Mouse (Mus musculus): ENCODE data around the gene Zfp750.
A peak's percentile ranks its signal among the peaks of the same experiment; 100 is the strongest.

Gene Zfp750

DNA sequence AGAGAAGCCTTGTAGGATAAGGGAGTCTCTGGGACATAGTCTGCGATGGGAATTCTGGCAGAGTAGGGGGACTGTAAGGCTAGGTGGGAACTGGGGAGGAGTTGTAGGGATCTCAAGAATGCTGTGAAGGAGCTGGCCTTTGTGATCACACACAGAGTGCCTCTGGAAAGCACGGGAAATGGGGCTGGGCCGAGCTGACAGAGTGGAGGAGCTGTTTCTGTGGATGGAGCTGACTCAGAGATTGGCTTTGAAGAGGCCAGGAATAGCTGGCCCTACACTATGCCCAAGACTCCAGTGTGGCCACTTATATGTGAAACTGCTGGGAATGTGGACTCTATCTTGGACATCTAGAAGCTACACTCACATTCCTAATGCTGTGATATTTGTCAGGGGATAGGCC, 17.4 kb upstream of the Zfp750 start:
- no peak for DNase-seq

DNA sequence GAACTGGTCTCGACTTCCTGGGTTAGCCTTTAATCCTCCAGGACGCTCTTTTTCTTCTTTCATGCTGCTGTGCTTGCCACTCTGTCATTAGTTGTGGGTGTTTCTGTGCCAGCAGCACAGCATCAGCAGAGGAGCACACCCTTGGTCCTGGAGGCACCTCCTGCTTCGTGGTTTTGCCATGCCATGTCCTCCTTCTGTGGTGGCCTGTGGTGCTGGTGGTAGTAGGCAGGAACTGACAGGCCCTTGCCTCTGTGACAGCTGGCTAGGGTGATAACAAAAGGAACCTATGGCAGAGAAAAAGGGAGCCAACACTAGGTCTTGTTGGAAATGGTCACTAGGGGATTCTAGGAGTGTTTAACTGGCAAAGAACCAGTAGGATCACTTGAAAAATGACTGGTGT, 10.6 kb upstream of the Zfp750 start:
- no peak for DNase-seq

- no peak for DNase-seq
Measured at GRCm38 (mm10) chr11:121524191-121524590, 5.1 kb upstream of the Zfp750 start.

GRCm38 (mm10) chr11:121522156-121522762, 3.1 kb upstream of the Zfp750 start:
- DNase-seq, result no peak

GRCm38 (mm10) chr11:121520761-121521160, 1.6 kb upstream of the Zfp750 start:
- no peak for DNase-seq

GRCm38 (mm10) chr11:121519703-121520102, 570 bp upstream of the Zfp750 start:
- DNase-seq, result no peak

DNA sequence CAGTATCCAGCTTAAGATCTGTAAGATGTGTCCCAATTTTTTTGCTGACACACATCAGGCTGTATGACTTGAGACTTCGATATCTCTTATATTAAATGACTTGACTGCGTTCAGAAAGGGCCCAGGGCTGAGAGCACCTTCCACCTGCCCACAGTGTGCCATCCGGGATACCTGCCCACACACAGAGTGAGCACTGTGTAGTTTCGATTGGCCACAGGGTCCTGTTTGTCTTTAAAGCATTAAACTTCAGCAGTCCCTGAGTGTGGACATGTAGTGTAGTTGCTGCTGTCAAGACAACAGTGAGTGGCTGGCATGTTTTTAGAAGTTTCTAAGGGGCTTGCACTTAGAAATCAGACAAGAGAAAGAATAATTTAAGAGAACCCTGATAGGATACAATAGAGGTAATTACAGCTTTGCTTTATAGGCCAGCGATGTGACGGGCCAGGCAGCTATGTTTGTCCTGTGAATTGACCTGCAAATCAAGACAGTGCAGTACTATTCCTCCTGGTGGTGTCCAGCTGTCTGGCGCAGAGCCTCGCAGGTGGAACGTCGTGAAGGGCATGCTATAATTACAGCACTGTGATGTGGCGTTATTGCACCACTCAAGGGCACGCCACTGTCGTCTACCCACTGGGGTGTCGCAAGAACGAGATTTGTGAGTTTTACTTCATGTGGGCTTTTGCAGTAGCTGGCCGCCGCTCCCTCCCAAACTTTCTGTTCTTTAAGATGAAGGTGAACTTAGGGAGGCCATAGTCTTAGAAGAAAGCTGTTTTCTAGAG, 1.3 kb downstream of the Zfp750 start:
- DNase-seq, result no peak

- DNase-seq, result no peak
Measured at GRCm38 (mm10) chr11:121516906-121517305, 2.2 kb downstream of the Zfp750 start.

DNA sequence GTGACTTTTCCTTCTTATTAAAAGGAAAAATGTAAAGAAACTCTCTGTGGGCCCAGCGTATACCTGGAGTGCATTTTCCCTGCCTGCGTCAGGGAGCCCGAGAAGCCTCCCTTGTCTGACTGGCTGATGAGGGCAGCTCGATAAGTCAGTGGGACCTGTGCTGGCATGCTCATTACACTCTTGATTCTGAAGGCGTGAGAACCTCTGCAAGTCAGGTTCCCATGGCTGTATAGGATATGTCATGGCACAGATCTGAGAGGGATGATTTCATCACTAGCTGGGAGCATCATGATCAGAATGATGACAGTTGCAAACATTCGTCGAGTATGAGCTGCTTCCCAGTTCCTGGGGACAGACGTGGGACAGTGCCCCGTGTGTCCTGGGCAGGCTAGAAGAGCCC, 3.1 kb downstream of the Zfp750 start:
- no peak for DNase-seq

- no peak for DNase-seq
Measured at GRCm38 (mm10) chr11:121512896-121513572, 6.1 kb downstream of the Zfp750 start.

GRCm38 (mm10) chr11:121510512-121511246, 8.5 kb downstream of the Zfp750 start:
- DNase-seq, result no peak

DNA sequence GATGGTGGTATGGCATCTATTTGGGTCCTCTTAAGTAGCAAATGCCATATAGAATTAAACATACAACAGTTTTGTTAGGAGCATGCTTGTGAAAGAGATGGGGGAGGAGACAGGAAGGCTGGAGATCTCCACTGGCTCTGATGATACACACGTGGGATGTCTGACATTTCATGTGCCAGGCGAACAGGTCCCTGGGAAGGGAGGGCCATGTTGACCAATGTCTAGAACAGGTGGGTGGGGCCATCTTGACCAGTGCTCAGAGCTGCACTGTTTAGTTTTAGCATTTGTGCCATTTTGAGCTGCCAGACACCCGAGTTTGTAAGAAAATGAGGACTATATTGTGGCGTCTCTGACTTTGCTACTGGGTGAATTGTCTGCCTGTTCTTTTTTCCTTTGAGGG, 10.7 kb downstream of the Zfp750 start:
- DNase-seq, result no peak

- no peak for DNase-seq
Measured at GRCm38 (mm10) chr11:121502000-121502860, 16.9 kb downstream of the Zfp750 start.

DNA sequence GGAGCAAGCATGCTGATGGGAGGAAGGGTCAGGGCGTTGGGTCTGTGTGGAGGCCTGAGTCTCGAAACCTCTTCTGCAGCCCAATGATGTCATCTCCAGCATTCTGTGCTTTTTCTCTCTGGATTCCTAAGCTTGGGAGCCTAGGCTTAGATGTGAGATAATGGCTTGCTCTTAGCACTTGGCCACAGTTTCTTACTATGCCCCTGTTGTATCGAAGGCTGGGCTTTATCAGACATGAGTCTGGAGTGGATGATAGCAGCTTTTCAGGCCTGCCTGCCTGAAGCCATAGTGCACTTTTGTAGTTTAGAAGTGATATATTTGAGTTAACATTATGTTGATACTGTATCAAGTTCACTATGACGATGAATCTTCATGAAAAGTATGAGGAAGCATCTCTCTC, 17.6 kb downstream of the Zfp750 start:
- DNase-seq, result no peak

DNA sequence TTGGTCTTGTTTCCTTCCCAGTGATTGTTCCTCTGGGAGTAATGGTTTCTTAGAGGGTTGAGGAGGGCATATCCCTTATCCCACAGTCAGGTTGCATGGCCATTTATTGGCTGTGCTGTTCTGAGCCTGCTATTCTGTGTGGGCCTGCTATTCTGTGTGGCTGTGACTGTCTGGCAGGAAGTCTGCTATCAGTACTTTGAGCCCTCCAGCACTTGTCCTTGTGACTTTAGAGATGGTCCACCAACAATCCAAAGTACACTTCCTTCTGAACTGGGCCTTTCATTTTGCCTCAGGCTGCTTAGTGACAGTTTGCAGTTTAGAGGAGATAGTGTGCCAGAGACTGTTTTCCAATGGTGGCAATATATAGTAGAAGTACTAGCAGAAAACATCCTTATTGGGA, 18.5 kb downstream of the Zfp750 start:
- DNase-seq, result no peak

GRCm38 (mm10) chr11:121490651-121491050, 28.5 kb downstream of the Zfp750 start:
- DNase-seq, result no peak

GRCm38 (mm10) chr11:121485882-121486281, 33.3 kb downstream of the Zfp750 start:
- no peak for DNase-seq

- DNase-seq, result no peak
Measured at GRCm38 (mm10) chr11:121481129-121481528, 38.0 kb downstream of the Zfp750 start.

- DNase-seq, result no peak
Measured at GRCm38 (mm10) chr11:121479476-121480203, 39.5 kb downstream of the Zfp750 start.

DNA sequence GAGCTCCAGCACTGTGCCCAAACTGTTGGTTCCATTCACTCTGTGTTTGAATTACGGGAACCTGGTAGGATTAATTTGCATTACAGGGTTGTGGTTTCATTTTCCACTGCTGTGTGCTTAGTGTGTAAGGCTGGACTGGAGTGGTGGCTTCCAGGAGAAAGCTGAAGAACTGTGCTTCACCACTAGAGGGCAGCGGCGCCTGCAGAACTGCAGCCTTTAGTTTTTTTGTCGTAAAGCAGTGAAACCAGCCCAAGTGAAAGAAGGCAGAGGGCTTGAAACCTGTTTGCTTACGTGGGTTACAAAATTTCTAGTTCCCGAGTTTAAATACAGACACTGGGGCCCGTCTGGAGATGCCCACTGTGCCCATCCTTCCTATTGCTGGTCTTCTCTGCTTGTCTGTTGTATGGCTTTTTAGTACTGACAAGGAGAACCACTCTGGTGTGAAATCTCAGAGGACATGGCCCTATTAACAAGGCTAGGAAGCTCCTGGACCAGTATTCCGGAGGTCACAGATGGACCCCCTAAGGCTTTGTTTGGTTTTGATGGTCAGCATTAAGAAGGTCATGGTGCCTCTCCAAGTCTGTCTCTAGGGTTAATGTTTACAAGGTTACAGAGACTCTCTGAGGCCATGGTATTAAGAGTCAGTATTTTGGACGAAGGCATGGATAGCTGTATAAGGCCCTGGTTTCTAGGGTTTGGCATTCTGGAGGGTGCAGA, 43.3 kb downstream of the Zfp750 start:
- peak; percentile 75 for DNase-seq

GRCm38 (mm10) chr11:121474831-121475230, 44.3 kb downstream of the Zfp750 start:
- no peak for DNase-seq
